26 mouse cellular contexts compared by ENCODE assay signal in genomic region chr7:133290471-133290870, GRCm38 (mm10).
A peak's percentile ranks its signal among the peaks of the same experiment; 100 is the strongest.
DNase-seq lines count a peak whose midpoint lies in the region; ATAC-seq lines count a peak whose summit lies in the region.
"Had no signal": no experiment of that assay in that cellular context is flagged by ENCODE, and none has a peak within 500 bp of the region (broad histone marks: within the 10 kb centered on the region; RNA-seq: fewer than 3 reads in every experiment).

No protein-coding gene starts in this region.

- no peak for ATAC-seq in kidney, embryonic 16.5 days (ENCODE audit: low FRiP score, low TSS enrichment)
- ATAC-seq in midbrain, embryonic 16.5 days = no peak
- ATAC-seq: activated CD4-positive, CD25-positive, alpha-beta regulatory T cell, adult 4 months; forebrain, embryonic 14.5 days; forebrain, postnatal 0 days; hindbrain, postnatal 0 days; inflammation-experienced regulatory T-cells, adult 6 months; intestine, embryonic 16.5 days had no signal

- no peak overlapping the region for H3K4me2 ChIP-seq in kidney, embryonic 16.5 days (replicated peaks; ENCODE audit: low read depth, low read length)
- H3K4me2 ChIP-seq in midbrain, embryonic 16.5 days (ENCODE audit: low read length) = no peak overlapping the region
- H3K4me2 ChIP-seq: embryonic facial prominence, embryonic 12.5 days; embryonic facial prominence, embryonic 15.5 days; heart, embryonic 12.5 days; heart, embryonic 15.5 days; hindbrain, embryonic 14.5 days had no signal

- no peak overlapping the region for H3K4me3 ChIP-seq in kidney, embryonic 16.5 days (ENCODE audit: low read length)
- H3K4me3 ChIP-seq in midbrain, embryonic 16.5 days (ENCODE audit: low read depth, low read length) = no peak overlapping the region
- H3K4me3 ChIP-seq: embryonic facial prominence, embryonic 12.5 days; embryonic facial prominence, embryonic 15.5 days; heart, embryonic 12.5 days; heart, embryonic 15.5 days had no signal

- no peak overlapping the region for H3K9ac ChIP-seq in kidney, embryonic 16.5 days (replicated peaks; ENCODE audit: low read length)
- H3K9ac ChIP-seq in midbrain, embryonic 16.5 days (ENCODE audit: low read depth, low read length) = no peak overlapping the region
- H3K9ac ChIP-seq: embryonic facial prominence, embryonic 12.5 days; embryonic facial prominence, embryonic 15.5 days; forebrain, postnatal 0 days; heart, embryonic 12.5 days; heart, embryonic 15.5 days; hindbrain, embryonic 14.5 days had no signal

- no peaks in the 10 kb centered on the region for H3K4me1 ChIP-seq in kidney, embryonic 16.5 days (ENCODE audit: insufficient read depth, low read length)
- H3K4me1 ChIP-seq in midbrain, embryonic 16.5 days (ENCODE audit: control insufficient read depth, insufficient read depth, low read length) = no peaks in the 10 kb centered on the region
- H3K4me1 ChIP-seq: embryonic facial prominence, embryonic 12.5 days; embryonic facial prominence, embryonic 15.5 days; heart, embryonic 12.5 days; heart, embryonic 15.5 days had no signal

- peak; percentile 54 for DNase-seq in cerebellum, adult 11 months
- no peak for DNase-seq in cerebellum, postnatal 4 days (ENCODE audit: low spot score in 2 of 2)
- peak; percentile 74 for DNase-seq in brain, adult 2 months (ENCODE audit: low read depth, low spot score)
- DNase-seq in cerebellum, adult 9-10 months = peak; percentile 76
- DNase-seq in cerebellum, postnatal 25 days = peak; percentile 37 to 52
- DNase-seq in layer of hippocampus, adult 9-10 months (ENCODE audit: low spot score) = no peak
- DNase-seq: adrenal gland, adult 8-10 months; adrenal gland, postnatal 25 days; forebrain, postnatal 0 days; gastrocnemius, postnatal 25 days; heart, adult 18-20 months; heart, postnatal 14 days; heart, postnatal 4 days; kidney, adult 18-20 months had no signal

- no peaks in the 10 kb centered on the region for H3K27me3 ChIP-seq in kidney, embryonic 16.5 days (ENCODE audit: insufficient read depth, low read length)
- no peaks in the 10 kb centered on the region for H3K27me3 ChIP-seq in midbrain, embryonic 16.5 days (ENCODE audit: control insufficient read depth, insufficient read depth, low read depth, low read length)
- H3K27me3 ChIP-seq: embryonic facial prominence, embryonic 12.5 days; embryonic facial prominence, embryonic 15.5 days; heart, embryonic 15.5 days had no signal

- no peaks in the 10 kb centered on the region for H3K36me3 ChIP-seq in kidney, embryonic 16.5 days (ENCODE audit: insufficient read depth, low read length)
- H3K36me3 ChIP-seq in midbrain, embryonic 16.5 days (ENCODE audit: control insufficient read depth, insufficient read depth, low read length) = no peaks in the 10 kb centered on the region
- H3K36me3 ChIP-seq: embryonic facial prominence, embryonic 12.5 days; embryonic facial prominence, embryonic 15.5 days; heart, embryonic 12.5 days; heart, embryonic 15.5 days had no signal

- no peaks in the 10 kb centered on the region for H3K9me3 ChIP-seq in kidney, embryonic 16.5 days (ENCODE audit: low read length)
- peaks cover 3% of the 10 kb centered on the region; the same call in 1 of the 2 replicates for H3K9me3 ChIP-seq in midbrain, embryonic 16.5 days (replicated peaks; ENCODE audit: control insufficient read depth, low read length, poor library complexity, severe bottlenecking)
- H3K9me3 ChIP-seq: embryonic facial prominence, embryonic 12.5 days; embryonic facial prominence, embryonic 15.5 days; heart, embryonic 12.5 days; heart, embryonic 15.5 days had no signal

- no peak overlapping the region for H3K27ac ChIP-seq in kidney, embryonic 16.5 days (ENCODE audit: low read length)
- no peak overlapping the region for H3K27ac ChIP-seq in midbrain, embryonic 16.5 days (ENCODE audit: low read length)
- H3K27ac ChIP-seq: embryonic facial prominence, embryonic 12.5 days; embryonic facial prominence, embryonic 15.5 days; heart, embryonic 15.5 days; hindbrain, embryonic 14.5 days; hindbrain, postnatal 0 days had no signal

- 78% methylated on average over 3 of the region's 3 CpGs for WGBS in kidney, embryonic 16.5 days
- 88% methylated on average over 3 of the region's 3 CpGs for WGBS in midbrain, embryonic 16.5 days

Comparison
In these comparisons a context has a peak if more than half of its experiments do, and no peak if none do; other contexts are left out.
1. DNase-seq: peak in cerebellum, adult 11 months (single experiment), brain, adult 2 months (single experiment), cerebellum, adult 9-10 months (single experiment) and cerebellum, postnatal 25 days (2 of 2); none in cerebellum, postnatal 4 days (0 of 2) and layer of hippocampus, adult 9-10 months (single experiment).